Mouse (Mus musculus): ENCODE measurements around the gene Esrra. TPM values are rescaled to one million over a fixed set of nuclear protein-coding genes. Genes with fewer than 3 reads are reported as not detected.

The Esrra gene
- total RNA-seq (2021) = 10 to 100 TPM; 84.3 to 85.3 TPM
- long read RNA-seq, experiment 1, transcript Esrra-201 (7 exons, 2,242 nt) = major isoform, 14 of 2,615 reads
- long read RNA-seq, experiment 1, partial matches to known transcripts = 5 of 2,615 reads
- long read RNA-seq, experiment 1, other reads (novel, unspliced or antisense) = 2,596 of 2,615 reads
- long read RNA-seq, experiment 2, transcript Esrra-201 (7 exons, 2,242 nt) = major isoform, 22 of 2,879 reads
- long read RNA-seq, experiment 2, partial matches to known transcripts = 3 of 2,879 reads
- long read RNA-seq, experiment 2, other reads (novel, unspliced or antisense) = 2,854 of 2,879 reads

GRCm38 (mm10) chr19:6921647-6922567 lies at the start of gene Esrra:
Gene Esrra, minus strand, starts transcription at chr19:6921813.
- DNase-seq = peak; percentile 100
- intact Hi-C loops (cut with DNase I) = no loop called here

- no peak for DNase-seq
- intact Hi-C loops (cut with DNase I) = no loop called here
Observed at GRCm38 (mm10) chr19:6970460-6971085, 49.0 kb upstream of the Esrra start.

GRCm38 (mm10) chr19:6969665-6970381 lies 48.2 kb upstream of the Esrra start:
- intact Hi-C loops (cut with DNase I) = loop anchor here (2.0 kb wide), 1 partner anchor 45 kb away; the partner anchor contains the start of gene Catsperz
- peak; percentile 69 to 78 for DNase-seq

GRCm38 (mm10) chr19:6969291-6969664 lies 47.7 kb upstream of the Esrra start:
- intact Hi-C loops (cut with DNase I) = loop anchor here (2.0 kb wide), 1 partner anchor 44 kb away; the partner anchor contains the start of gene Catsperz
- DNase-seq = no peak

GRCm38 (mm10) chr19:6968491-6969271 lies 47.1 kb upstream of the Esrra start:
- intact Hi-C loops (cut with DNase I) = loop anchor here (2.0 kb wide), 1 partner anchor 44 kb away; the partner anchor contains the start of gene Catsperz

GRCm38 (mm10) chr19:6956461-6956860 lies 34.8 kb upstream of the Esrra start:
- DNase-seq = no peak
- intact Hi-C loops (cut with DNase I) = no loop called here

More at GRCm38 (mm10) chr19:6968491-6969271, 47.1 kb upstream of the Esrra start:
- no peak for DNase-seq

GRCm38 (mm10) chr19:6955424-6955823 lies 33.8 kb upstream of the Esrra start:
- intact Hi-C loops (cut with DNase I) = loop anchor here (2.0 kb wide), 1 partner anchor 15 kb away; the partner anchor contains the start of gene Bad
- DNase-seq = no peak

- intact Hi-C loops (cut with DNase I) = loop anchor here (2.0 kb wide), 1 partner anchor 13 kb away; the partner anchor contains the start of gene Bad
Observed at GRCm38 (mm10) chr19:6954046-6954445, 32.4 kb upstream of the Esrra start.

GRCm38 (mm10) chr19:6952712-6953037 lies 31.1 kb upstream of the Esrra start:
- no peak for DNase-seq
- intact Hi-C loops (cut with DNase I) = no loop called here

More at GRCm38 (mm10) chr19:6954046-6954445, 32.4 kb upstream of the Esrra start:
- DNase-seq = no peak

GRCm38 (mm10) chr19:6951994-6952711 lies 30.5 kb upstream of the Esrra start:
- intact Hi-C loops (cut with DNase I) = no loop called here
- DNase-seq = peak; percentile 79 to 87

GRCm38 (mm10) chr19:6951381-6951968 lies 29.9 kb upstream of the Esrra start:
- intact Hi-C loops (cut with DNase I) = no loop called here
- peak; percentile 92 to 93 for DNase-seq

- intact Hi-C loops (cut with DNase I) = no loop called here
- peak in 1 of 2 experiments; percentile 52 for DNase-seq
Observed at GRCm38 (mm10) chr19:6950613-6951153, 29.1 kb upstream of the Esrra start.

- DNase-seq = no peak
- intact Hi-C loops (cut with DNase I) = loop anchor here (5.0 kb wide), 1 partner anchor 703 kb away; no protein-coding TSS in a partner anchor
Observed at GRCm38 (mm10) chr19:6949951-6950350, 28.3 kb upstream of the Esrra start.

GRCm38 (mm10) chr19:6949532-6949931 lies 27.9 kb upstream of the Esrra start:
- no peak for DNase-seq
- intact Hi-C loops (cut with DNase I) = loop anchor here (5.0 kb wide), 1 partner anchor 702 kb away; no protein-coding TSS in a partner anchor

- DNase-seq = no peak
- intact Hi-C loops (cut with DNase I) = loop anchor here (5.0 kb wide), 1 partner anchor 701 kb away; no protein-coding TSS in a partner anchor
Observed at GRCm38 (mm10) chr19:6948186-6948585, 26.6 kb upstream of the Esrra start.

- DNase-seq = no peak
- intact Hi-C loops (cut with DNase I) = loop anchor here (5.0 kb wide), 1 partner anchor 700 kb away; no protein-coding TSS in a partner anchor
Observed at GRCm38 (mm10) chr19:6947742-6948141, 26.1 kb upstream of the Esrra start.

- DNase-seq = no peak
- intact Hi-C loops (cut with DNase I) = no loop called here
Observed at GRCm38 (mm10) chr19:6943709-6944108, 22.1 kb upstream of the Esrra start.

GRCm38 (mm10) chr19:6942764-6943163 lies 21.2 kb upstream of the Esrra start:
- intact Hi-C loops (cut with DNase I) = no loop called here
- DNase-seq = no peak

All from gastrocnemius, postnatal 36 days (tissue).